Mouse (Mus musculus) heart, postnatal 14 days (tissue): Measurements from ENCODE around the gene Btnl2. TPM values are rescaled to one million over a fixed set of nuclear protein-coding genes. Genes with fewer than 3 reads are reported as not detected.
A peak's percentile ranks its signal among the peaks of the same experiment; 100 is the strongest.

Experiments
- DNase-seq, 2 experiments: peaks; one replicate each; pipeline ENCODE4 v3.0.0; 2021 to 2022
- intact Hi-C: fragments of 180-260 bp; cut with DNase I; formaldehyde crosslinking; loops from one replicate; pipeline ENCODE4 v1.15.1; 2025
- total RNA-seq, 2 experiments: library from RNA; stranded (reverse); gene quantifications; 2 replicates each; pipeline ENCODE4 v1.2.3; 2021

Gene Btnl2
- total RNA-seq, 2 experiments from 2014 or later = 0.27 to 0.33 TPM

DNA sequence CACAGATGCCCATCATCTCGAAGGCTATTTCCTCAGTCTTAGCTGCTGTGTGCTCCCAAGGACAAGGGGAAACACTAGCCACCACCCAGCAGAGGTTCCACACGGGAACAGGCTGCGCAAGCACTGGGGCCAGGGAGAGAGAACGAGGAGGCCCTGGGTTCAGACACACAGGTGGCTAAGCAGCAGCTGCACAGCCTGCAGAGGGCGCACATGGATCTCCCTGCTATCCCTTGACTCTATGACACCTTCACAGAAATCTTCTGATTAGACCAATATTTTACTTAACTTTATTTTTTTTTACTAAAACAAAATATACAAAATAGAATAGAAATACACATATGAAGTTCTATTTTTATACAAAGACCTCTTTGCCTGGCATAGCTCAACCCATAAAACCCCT is 42.7 kb downstream of the Btnl2 start:
- DNase-seq = no peak
- intact Hi-C loops = no loop called here

GRCm38 (mm10) chr17:34398058-34398710 is 43.6 kb downstream of the Btnl2 start:
- DNase-seq = peak; percentile 22 to 69
- intact Hi-C loops = no loop called here

GRCm38 (mm10) chr17:34398711-34399393 is 44.2 kb downstream of the Btnl2 start, which contains the start of gene BC051142:
TSS of gene BC051142 (plus strand) at chr17:34398820.
- DNase-seq = peak; percentile 68 to 82
- intact Hi-C loops = no loop called here

DNA sequence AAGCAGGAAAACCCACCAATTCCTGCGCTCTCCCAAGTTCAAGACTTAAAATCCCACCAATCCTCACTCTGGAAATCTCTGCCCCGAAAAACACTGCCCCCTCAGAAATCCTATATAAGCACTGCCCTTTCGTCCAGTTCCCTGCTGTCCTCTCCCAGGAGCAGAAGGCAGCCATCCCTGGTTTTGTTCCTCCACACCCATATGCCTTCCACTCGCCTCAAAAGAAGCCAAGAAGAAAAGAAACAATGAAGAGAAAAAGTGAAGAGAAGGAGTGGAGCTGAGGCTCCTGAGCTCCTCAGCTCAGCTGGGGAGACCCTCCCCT is 44.7 kb downstream of the Btnl2 start:
- DNase-seq = no peak
- intact Hi-C loops = no loop called here

DNA sequence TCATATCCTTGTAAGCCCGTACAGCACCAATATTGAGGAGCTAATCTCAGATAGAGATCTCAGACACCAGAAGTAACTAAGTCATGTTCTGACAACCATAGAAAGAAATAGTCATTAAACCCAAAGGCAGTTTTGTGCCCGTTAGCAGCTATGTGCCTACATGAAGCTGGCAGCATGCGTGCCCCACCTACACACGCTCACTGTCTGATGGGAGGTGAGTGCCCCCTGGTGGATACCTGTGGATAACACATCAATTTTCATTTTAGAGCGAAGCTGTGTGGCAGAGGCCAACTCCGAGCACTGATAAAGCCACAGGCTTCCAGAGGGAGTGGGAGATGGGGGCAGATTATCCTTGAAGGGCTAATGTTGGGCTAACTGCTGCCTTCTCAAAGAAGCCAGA is 56.5 kb downstream of the Btnl2 start:
- intact Hi-C loops = loop anchor here (1.0 kb wide), 1 partner anchor 23 kb away; no protein-coding TSS in a partner anchor
- peak; percentile 60 to 66 for DNase-seq

Other genes starting within 250 kb of the Btnl2 start
- 1 to 10 TPM; 3.5 to 4.0 TPM for gene H2-DMa, start 235.3 kb upstream of the Btnl2 start, total RNA-seq
- gene Brd2, start 232.2 kb upstream of the Btnl2 start, total RNA-seq = 10 to 100 TPM; 93.2 to 99.4 TPM
- gene H2-DMb2, start 211.5 kb upstream of the Btnl2 start, total RNA-seq = 1 to 10 TPM in 1 of 2 experiments, under 1 TPM in 1; 0.96 to 1.6 TPM
- gene H2-DMb1, start 201.8 kb upstream of the Btnl2 start, total RNA-seq = 1 to 10 TPM; 1.4 to 1.8 TPM
- gene Tap1, start 167.3 kb upstream of the Btnl2 start, total RNA-seq = 1 to 10 TPM; 5.4 to 5.5 TPM
- 1 to 10 TPM; 6.5 to 7.2 TPM for gene Psmb9, start 167.1 kb upstream of the Btnl2 start, total RNA-seq
- 10 to 100 TPM in 1 of 2 experiments, 1 to 10 TPM in 1; 8.9 to 13.0 TPM for gene Psmb8, start 157.1 kb upstream of the Btnl2 start, total RNA-seq
- 10 to 100 TPM; 18.9 to 20.7 TPM for gene Tap2, start 151.3 kb upstream of the Btnl2 start, total RNA-seq
- gene H2-Ob, start 115.9 kb upstream of the Btnl2 start, total RNA-seq = under 1 TPM; 0.88 TPM
- 10 to 100 TPM in 1 of 2 experiments, 1 to 10 TPM in 1; 6.6 to 12.7 TPM for gene H2-Ab1, start 97.1 kb upstream of the Btnl2 start, total RNA-seq
- 10 to 100 TPM in 1 of 2 experiments, 1 to 10 TPM in 1; 7.0 to 13.1 TPM for gene H2-Aa, start 67.0 kb upstream of the Btnl2 start, total RNA-seq
- gene H2-Eb1, start 49.0 kb upstream of the Btnl2 start, total RNA-seq = 10 to 100 TPM in 1 of 2 experiments, 1 to 10 TPM in 1; 5.8 to 11.8 TPM
- gene H2-Eb2, start 29.2 kb upstream of the Btnl2 start, total RNA-seq = under 1 TPM in 1 of 2 experiments, not detected in 1; 0.10 TPM
- not detected for gene Btnl1, start 22.3 kb downstream of the Btnl2 start, total RNA-seq
- gene BC051142, start 44.0 kb downstream of the Btnl2 start, total RNA-seq = under 1 TPM in 1 of 2 experiments, not detected in 1; 0.24 TPM
- not detected for gene Btnl4, start 122.5 kb downstream of the Btnl2 start, total RNA-seq
- not detected for gene Btnl6, start 162.5 kb downstream of the Btnl2 start, total RNA-seq
- 10 to 100 TPM; 47.9 to 52.6 TPM for gene Notch4, start 209.4 kb downstream of the Btnl2 start, total RNA-seq
- gene Gpsm3, start 235.0 kb downstream of the Btnl2 start, total RNA-seq = 1 to 10 TPM; 5.6 to 7.8 TPM
- 10 to 100 TPM; 20.1 to 22.6 TPM for gene Pbx2, start 236.4 kb downstream of the Btnl2 start, total RNA-seq
- 1 to 10 TPM; 1.0 to 1.2 TPM for gene Ager, start 243.0 kb downstream of the Btnl2 start, total RNA-seq
- 10 to 100 TPM; 33.6 to 35.4 TPM for gene Rnf5, start 248.9 kb downstream of the Btnl2 start, total RNA-seq
- gene Agpat1, start 249.4 kb downstream of the Btnl2 start, total RNA-seq = 10 to 100 TPM; 56.3 to 57.9 TPM